Mouse (Mus musculus): Measurements from ENCODE around the gene Gpam. TPM values are rescaled to one million over a fixed set of nuclear protein-coding genes. Genes with fewer than 3 reads are reported as not detected.

Gpam gene
- polyA plus RNA-seq, 1 experiment = 20.0 TPM

DNA sequence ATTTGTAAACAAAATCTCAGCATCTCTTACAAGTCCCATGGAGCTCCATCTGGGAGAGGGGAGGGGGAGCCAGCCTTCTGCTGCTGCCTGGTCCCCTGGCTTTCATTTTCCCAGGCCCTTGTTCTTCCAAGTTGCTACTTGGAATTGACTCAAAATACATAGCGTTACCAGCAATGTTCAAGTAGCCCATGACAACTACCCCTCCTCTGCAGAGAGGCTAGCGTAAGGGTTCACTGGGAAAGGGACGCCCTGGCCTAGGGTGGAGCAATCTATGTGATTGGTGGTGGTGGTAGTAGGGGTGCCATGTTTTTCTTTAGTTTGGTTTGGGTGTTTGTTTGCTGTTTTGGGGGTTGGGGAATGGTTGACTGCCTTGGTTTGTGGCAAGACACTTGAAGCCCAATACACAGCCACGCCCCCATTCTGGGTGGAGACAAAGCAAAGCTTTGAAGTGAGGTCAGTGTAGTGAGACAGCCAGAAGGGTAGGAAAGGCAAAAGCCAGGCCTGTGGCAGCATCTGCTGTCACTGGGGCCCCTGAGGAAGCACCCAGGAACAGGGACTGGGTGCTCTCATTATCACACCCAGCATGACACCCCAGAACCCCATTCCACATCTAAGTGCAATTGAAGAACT is 4.6 kb downstream of the Gpam start:
- 91% methylated on average over 4 of the region's 4 CpGs for WGBS
- no peak for DNase-seq
- H3K27me3 ChIP-seq (ENCODE audit: control insufficient read depth, insufficient read depth, low read length) = no peaks in the 10 kb centered on the region
- no peak overlapping the region for H3K4me3 ChIP-seq (ENCODE audit: control insufficient read depth, insufficient read depth, low read length)
- H3K27ac ChIP-seq (ENCODE audit: control insufficient read depth, insufficient read depth, low read length) = no peak overlapping the region
- no peaks in the 10 kb centered on the region for H3K4me1 ChIP-seq (replicated peaks; ENCODE audit: control insufficient read depth, insufficient read depth, low read length)
- H3K36me3 ChIP-seq (ENCODE audit: control insufficient read depth, insufficient read depth, low read length) = no peaks in the 10 kb centered on the region
- TF ChIP-seq POLR2A (IDR thresholded peaks at IDR 0.05; ENCODE audit: control insufficient read depth, extremely low read depth, insufficient read depth, low read length, poor library complexity) (no peak), CTCF (IDR thresholded peaks at IDR 0.05; ENCODE audit: borderline replicate concordance, control insufficient read depth, extremely low read depth, insufficient read depth, low read length, poor library complexity) (no peak)

DNA sequence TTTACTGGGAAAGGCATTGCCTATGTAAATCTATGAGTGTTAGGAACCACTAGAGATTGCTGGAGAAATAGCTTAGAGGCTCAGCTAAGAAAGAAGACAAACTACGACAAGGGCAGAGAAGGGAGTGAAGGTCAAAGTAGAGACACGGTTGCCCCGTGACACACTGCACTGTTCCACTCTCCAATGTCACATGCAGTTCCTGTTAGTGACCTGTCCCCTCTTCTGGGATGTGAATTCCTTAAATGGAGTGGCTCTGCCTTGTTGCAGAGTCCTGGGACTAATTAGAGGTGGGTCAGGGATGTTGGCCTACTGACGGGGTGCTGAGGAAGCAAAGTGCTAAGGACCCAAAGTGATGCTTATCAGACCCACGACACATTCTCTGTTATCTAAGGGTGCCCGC is 5.2 kb downstream of the Gpam start:
- H3K4me1 ChIP-seq (replicated peaks; ENCODE audit: control insufficient read depth, insufficient read depth, low read length) = no peaks in the 10 kb centered on the region
- TF ChIP-seq CTCF (IDR thresholded peaks at IDR 0.05; ENCODE audit: borderline replicate concordance, control insufficient read depth, extremely low read depth, insufficient read depth, low read length, poor library complexity) = no peak
- TF ChIP-seq POLR2A (IDR thresholded peaks at IDR 0.05; ENCODE audit: control insufficient read depth, extremely low read depth, insufficient read depth, low read length, poor library complexity) = no peak
- H3K27me3 ChIP-seq (ENCODE audit: control insufficient read depth, insufficient read depth, low read length) = no peaks in the 10 kb centered on the region
- H3K36me3 ChIP-seq (ENCODE audit: control insufficient read depth, insufficient read depth, low read length) = no peaks in the 10 kb centered on the region
- no peak overlapping the region for H3K27ac ChIP-seq (ENCODE audit: control insufficient read depth, insufficient read depth, low read length)
- DNase-seq = no peak
- no peak overlapping the region for H3K4me3 ChIP-seq (ENCODE audit: control insufficient read depth, insufficient read depth, low read length)
- 93% methylated on average over 6 of the region's 6 CpGs for WGBS

DNA sequence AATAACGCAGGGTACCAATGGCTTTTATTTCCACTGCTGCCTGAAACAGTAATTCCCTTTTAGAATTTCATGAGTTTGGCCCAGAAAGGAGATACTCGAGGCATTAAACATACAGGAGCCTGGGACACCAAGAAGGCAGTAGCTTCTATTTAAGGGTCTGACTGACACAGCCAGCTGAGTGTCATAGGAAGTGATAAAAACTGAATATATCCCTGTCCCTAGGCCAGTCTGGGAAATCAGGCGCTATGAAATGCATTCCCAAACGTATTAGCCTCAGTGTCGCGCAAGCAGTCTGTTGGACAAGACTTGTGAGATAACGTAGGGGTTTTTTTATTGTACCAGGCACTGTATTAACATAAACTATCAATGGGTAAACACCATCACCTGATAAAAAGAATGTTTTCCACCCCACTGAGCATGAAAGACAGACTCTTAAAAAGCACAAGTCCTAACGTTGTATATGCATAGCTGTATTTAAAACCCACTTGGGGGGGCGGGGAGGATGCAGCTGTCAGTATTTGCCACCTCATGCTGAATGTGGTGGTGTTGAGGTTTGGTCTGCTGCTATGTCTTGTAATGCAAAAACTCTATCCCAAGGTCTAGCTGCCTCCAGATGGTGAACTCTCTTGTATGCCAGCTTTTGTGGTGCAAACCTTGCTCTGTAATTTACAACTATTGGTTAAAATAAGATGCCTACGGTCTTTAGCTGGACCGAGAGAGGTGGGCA is 6.4 kb downstream of the Gpam start:
- Histone ChIP-seq H3K36me3 (ENCODE audit: control insufficient read depth, insufficient read depth, low read length) (no peaks in the 10 kb centered on the region), H3K4me3 (ENCODE audit: control insufficient read depth, insufficient read depth, low read length) (no peak overlapping the region), H3K27ac (ENCODE audit: control insufficient read depth, insufficient read depth, low read length) (no peak overlapping the region), H3K4me1 (replicated peaks; ENCODE audit: control insufficient read depth, insufficient read depth, low read length) (no peaks in the 10 kb centered on the region), H3K27me3 (ENCODE audit: control insufficient read depth, insufficient read depth, low read length) (no peaks in the 10 kb centered on the region)
- DNase-seq = no peak
- 63% methylated on average over 11 of the region's 11 CpGs for WGBS
- TF ChIP-seq CTCF (IDR thresholded peaks at IDR 0.05; ENCODE audit: borderline replicate concordance, control insufficient read depth, extremely low read depth, insufficient read depth, low read length, poor library complexity) (no peak), POLR2A (IDR thresholded peaks at IDR 0.05; ENCODE audit: control insufficient read depth, extremely low read depth, insufficient read depth, low read length, poor library complexity) (no peak)

DNA sequence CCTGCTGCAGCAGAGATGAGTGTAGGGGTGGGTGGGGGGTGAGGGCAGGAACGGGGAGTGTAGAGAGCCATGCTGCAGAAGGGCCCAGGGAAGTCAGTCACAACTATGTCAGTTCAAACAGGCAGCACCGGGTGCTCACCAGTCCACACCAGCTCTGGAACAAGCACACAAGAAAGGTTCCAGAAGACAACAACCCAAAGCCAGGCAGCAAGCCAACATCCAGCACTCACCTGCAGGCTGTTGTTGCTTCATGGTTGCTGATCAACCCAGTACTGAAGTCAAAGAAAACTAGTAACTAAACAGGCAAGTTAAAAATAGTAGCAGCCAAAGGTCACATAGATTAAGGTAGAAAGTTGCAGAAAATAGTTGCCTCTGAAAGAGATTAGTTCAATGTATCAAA is 7.5 kb downstream of the Gpam start:
- H3K4me1 ChIP-seq (replicated peaks; ENCODE audit: control insufficient read depth, insufficient read depth, low read length) = no peaks in the 10 kb centered on the region
- H3K27ac ChIP-seq (ENCODE audit: control insufficient read depth, insufficient read depth, low read length) = no peak overlapping the region
- no peak overlapping the region for H3K4me3 ChIP-seq (ENCODE audit: control insufficient read depth, insufficient read depth, low read length)
- no peaks in the 10 kb centered on the region for H3K36me3 ChIP-seq (ENCODE audit: control insufficient read depth, insufficient read depth, low read length)
- WGBS = 71% methylated on average over 2 of the region's 2 CpGs
- DNase-seq = no peak
- TF ChIP-seq CTCF (IDR thresholded peaks at IDR 0.05; ENCODE audit: borderline replicate concordance, control insufficient read depth, extremely low read depth, insufficient read depth, low read length, poor library complexity) (no peak), POLR2A (IDR thresholded peaks at IDR 0.05; ENCODE audit: control insufficient read depth, extremely low read depth, insufficient read depth, low read length, poor library complexity) (no peak)
- H3K27me3 ChIP-seq (ENCODE audit: control insufficient read depth, insufficient read depth, low read length) = no peaks in the 10 kb centered on the region

DNA sequence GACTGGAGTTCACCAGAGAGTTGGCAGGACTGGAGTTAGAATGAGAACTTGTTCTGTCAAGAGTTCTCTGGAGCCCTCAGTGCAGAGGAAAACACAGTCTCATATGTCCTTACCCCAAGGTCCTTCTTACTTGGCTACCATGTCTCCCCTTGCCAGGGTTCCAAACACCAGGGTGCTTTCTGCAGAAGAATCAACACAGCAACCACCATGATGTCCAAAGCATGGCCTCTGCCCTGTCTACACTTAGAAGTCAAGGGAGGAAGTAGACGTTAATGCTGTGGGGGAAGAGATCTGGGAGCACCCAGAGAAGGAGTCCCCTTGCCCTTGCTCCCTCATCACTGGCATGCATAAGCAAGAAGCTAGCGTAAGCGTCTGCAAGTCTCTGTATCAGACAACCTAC is 9.0 kb downstream of the Gpam start:
- no peak for DNase-seq
- no peaks in the 10 kb centered on the region for H3K36me3 ChIP-seq (ENCODE audit: control insufficient read depth, insufficient read depth, low read length)
- H3K27ac ChIP-seq (ENCODE audit: control insufficient read depth, insufficient read depth, low read length) = no peak overlapping the region
- 85% methylated on average over 3 of the region's 3 CpGs for WGBS
- H3K27me3 ChIP-seq (ENCODE audit: control insufficient read depth, insufficient read depth, low read length) = no peaks in the 10 kb centered on the region
- no peak for TF ChIP-seq CTCF (IDR thresholded peaks at IDR 0.05; ENCODE audit: borderline replicate concordance, control insufficient read depth, extremely low read depth, insufficient read depth, low read length, poor library complexity)
- no peak for TF ChIP-seq POLR2A (IDR thresholded peaks at IDR 0.05; ENCODE audit: control insufficient read depth, extremely low read depth, insufficient read depth, low read length, poor library complexity)
- no peaks in the 10 kb centered on the region for H3K4me1 ChIP-seq (replicated peaks; ENCODE audit: control insufficient read depth, insufficient read depth, low read length)
- no peak overlapping the region for H3K4me3 ChIP-seq (ENCODE audit: control insufficient read depth, insufficient read depth, low read length)

DNA sequence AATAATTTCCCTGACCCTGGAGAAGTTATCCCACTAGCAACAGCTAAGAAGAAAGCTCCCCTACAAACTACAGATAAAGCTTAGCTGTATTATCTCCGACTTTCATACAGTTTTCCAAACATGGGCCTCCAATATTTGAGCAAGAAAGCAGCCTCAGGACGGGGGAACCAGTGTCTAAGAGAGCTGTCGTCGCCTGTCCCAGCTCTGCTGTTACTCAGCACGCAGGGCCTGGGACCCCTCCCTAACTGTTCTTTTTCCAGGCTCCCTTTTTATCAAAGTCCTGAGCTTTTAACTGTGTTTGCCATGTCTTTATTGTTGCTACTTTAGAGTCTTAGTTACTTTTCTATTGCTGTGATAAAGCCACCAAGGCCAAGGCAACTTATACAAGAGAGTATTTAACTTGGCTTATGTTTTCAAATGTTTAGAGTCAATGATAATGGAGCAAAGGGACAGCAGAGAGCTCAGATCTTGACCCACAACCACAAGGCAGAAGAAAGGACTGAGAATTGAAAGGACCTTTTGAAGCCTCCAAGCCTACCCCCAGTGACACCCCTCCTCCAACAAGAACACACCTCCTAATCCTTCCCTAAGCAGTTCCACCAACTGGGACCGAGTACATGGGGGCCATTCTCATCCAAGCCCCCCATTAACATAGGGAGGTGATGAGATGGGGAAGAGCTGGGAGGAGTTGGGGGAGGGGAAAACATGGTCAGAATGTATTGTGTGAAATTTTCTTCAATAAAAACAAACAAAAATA is 9.8 kb downstream of the Gpam start:
- H3K36me3 ChIP-seq (ENCODE audit: control insufficient read depth, insufficient read depth, low read length) = no peaks in the 10 kb centered on the region
- 83% methylated on average over 6 of the region's 6 CpGs for WGBS
- no peaks in the 10 kb centered on the region for H3K27me3 ChIP-seq (ENCODE audit: control insufficient read depth, insufficient read depth, low read length)
- no peak overlapping the region for H3K27ac ChIP-seq (ENCODE audit: control insufficient read depth, insufficient read depth, low read length)
- no peak for DNase-seq
- H3K4me3 ChIP-seq (ENCODE audit: control insufficient read depth, insufficient read depth, low read length) = no peak overlapping the region
- TF ChIP-seq CTCF (IDR thresholded peaks at IDR 0.05; ENCODE audit: borderline replicate concordance, control insufficient read depth, extremely low read depth, insufficient read depth, low read length, poor library complexity) (no peak), POLR2A (IDR thresholded peaks at IDR 0.05; ENCODE audit: control insufficient read depth, extremely low read depth, insufficient read depth, low read length, poor library complexity) (no peak)
- no peaks in the 10 kb centered on the region for H3K4me1 ChIP-seq (replicated peaks; ENCODE audit: control insufficient read depth, insufficient read depth, low read length)

All from thymus, adult 2 months (tissue).